Mouse (Mus musculus) myocyte (in vitro differentiated cells): ENCODE measurements around the gene Grxcr1.

Experiments
- E2F4 ChIP-seq: IDR thresholded peaks from one replicate; pipeline ENCODE4 v1.6.1; 2011; ENCODE audit warnings: mild to moderate bottlenecking, control low read depth, moderate library complexity; ENCODE audit not compliant: insufficient read depth
- MAX ChIP-seq: IDR thresholded peaks from one replicate; pipeline ENCODE4 v1.6.1; 2011; ENCODE audit warnings: low read depth, mild to moderate bottlenecking, control low read depth
- MYOD1 ChIP-seq, 3 experiments: IDR thresholded peaks; one replicate each; pipeline ENCODE4 v1.6.1; 2011; ENCODE audit warnings: control low read depth in 2 of 3, low read depth in 2 of 3, mild to moderate bottlenecking in 2 of 3, moderate library complexity in 1 of 3; ENCODE audit not compliant: insufficient read length in 2 of 3, control insufficient read depth in 1 of 3
- MYOG ChIP-seq, 3 experiments: IDR thresholded peaks; one replicate each; pipeline ENCODE4 v1.6.1; 2011; ENCODE audit warnings: control low read depth in 2 of 3, low read depth in 2 of 3, mild to moderate bottlenecking in 2 of 3; ENCODE audit not compliant: insufficient read length in 2 of 3, control insufficient read depth in 1 of 3, insufficient read depth in 1 of 3
- POLR2A ChIP-seq: IDR thresholded peaks from one replicate; pipeline ENCODE4 v1.6.1; 2011; ENCODE audit warnings: low read depth, mild to moderate bottlenecking, control low read depth, moderate library complexity; ENCODE audit not compliant: insufficient read length
- POLR2AphosphoS2 ChIP-seq: IDR thresholded peaks from one replicate; pipeline ENCODE4 v1.6.1; 2011; ENCODE audit warnings: low read depth, control low read depth; ENCODE audit not compliant: insufficient read length
- SRF ChIP-seq: IDR thresholded peaks from one replicate; pipeline ENCODE4 v1.6.1; 2011; ENCODE audit warnings: low read depth; ENCODE audit not compliant: control insufficient read depth, insufficient read length
- TCF12 ChIP-seq: IDR thresholded peaks from one replicate; pipeline ENCODE4 v1.6.1; 2011; ENCODE audit warnings: mild to moderate bottlenecking, control low read depth; ENCODE audit not compliant: poor library complexity, insufficient read depth, severe bottlenecking
- TCF3 ChIP-seq: IDR thresholded peaks from one replicate; pipeline ENCODE4 v1.6.1; 2011; ENCODE audit warnings: low read depth, control low read depth; ENCODE audit not compliant: insufficient read length
- USF1 ChIP-seq: IDR thresholded peaks from one replicate; pipeline ENCODE4 v1.6.1; 2011; ENCODE audit warnings: low read depth, mild to moderate bottlenecking, control low read depth, moderate library complexity

GRCm38 (mm10) chr5:68020870-68021269 lies 10.8 kb upstream of the Grxcr1 start:
- TF ChIP-seq POLR2A (no peak), USF1 (no peak), TCF3 (no peak), MYOG (IDR thresholded peaks at IDR 0.05; ENCODE audit: control insufficient read depth in 1 of 3, insufficient read depth in 1 of 3, insufficient read length in 2 of 3, low read depth in 2 of 3) (no peak), E2F4 (no peak), TCF12 (no peak), MYOD1 (IDR thresholded peaks at IDR 0.05; ENCODE audit: control insufficient read depth in 1 of 3, insufficient read length in 2 of 3, low read depth in 2 of 3) (no peak), POLR2AphosphoS2 (no peak), MAX (no peak), SRF (no peak)
